Mouse (Mus musculus) stomach, embryonic 16.5 days (tissue): ENCODE data around the gene Ccr4. TPM values are rescaled to one million over a fixed set of nuclear protein-coding genes. Genes with fewer than 3 reads are reported as not detected.

Source experiments
- ATAC-seq: fragments of 200-750 bp; cut with Nextera tagmentation; 2 replicates; pipeline ENCODE4 v1.8.0; 2017; ENCODE audit warnings: moderate number of reproducible peaks, moderate TSS enrichment; ENCODE audit not compliant: insufficient read depth, low FRiP score
- H3K27ac ChIP-seq: fragments of 300-500 bp; sonication (generic); 2 replicates; pipeline ENCODE4 v1.5.1; 2014; ENCODE audit warnings: low read length
- H3K27me3 ChIP-seq: fragments of 300-500 bp; sonication (generic); 2 replicates; pipeline ENCODE4 v1.6.1; 2014; ENCODE audit warnings: low read length, control low read depth, mixed read lengths; ENCODE audit not compliant: control insufficient read depth, insufficient read depth
- H3K36me3 ChIP-seq: fragments of 300-500 bp; sonication (generic); 2 replicates; pipeline ENCODE4 v1.6.1; 2014; ENCODE audit warnings: low read length; ENCODE audit not compliant: control insufficient read depth, insufficient read depth
- H3K4me1 ChIP-seq: fragments of 300-500 bp; sonication (generic); 2 replicates; pipeline ENCODE4 v1.6.1; 2014; ENCODE audit warnings: low read length, control low read depth, mixed read lengths; ENCODE audit not compliant: control insufficient read depth, insufficient read depth
- H3K4me2 ChIP-seq: fragments of 300-500 bp; sonication (generic); 2 replicates; pipeline ENCODE4 v1.6.1; 2014; ENCODE audit warnings: low read depth, low read length, mixed read lengths
- H3K4me3 ChIP-seq: fragments of 300-500 bp; sonication (generic); replicated peaks from 2 replicates; pipeline ENCODE4 v1.5.1; 2014; ENCODE audit warnings: mild to moderate bottlenecking, low read length
- H3K9ac ChIP-seq: fragments of 300-500 bp; sonication (generic); 2 replicates; pipeline ENCODE4 v1.6.1; 2014; ENCODE audit warnings: low read length
- H3K9me3 ChIP-seq: fragments of 300-500 bp; sonication (generic); replicated peaks from 2 replicates; pipeline ENCODE4 v1.6.1; 2016; ENCODE audit warnings: low read length, control low read depth; ENCODE audit not compliant: control insufficient read depth
- WGBS: fragments of 180-500 bp; shearing (Covaris S2); extraction: QIAGEN DNeasy Blood & Tissue Kit; methylation state at CpG from one replicate; pipeline ENCODE4 v1.1.7; 2014; 5-methylcytosine and 5-hydroxymethylcytosine counted together
- polyA plus RNA-seq: library from polyadenylated mRNA; unstranded; fragments of >200 nt; fragmentation: Nextera tagmentation; extraction: Ambion mirVana; gene quantifications from 2 replicates; pipeline ENCODE4 v1.2.1, GENCODE M21; 2015

Ccr4 gene
- polyA plus RNA-seq, 1 experiment from 2014 or later = 0.04 TPM

DNA sequence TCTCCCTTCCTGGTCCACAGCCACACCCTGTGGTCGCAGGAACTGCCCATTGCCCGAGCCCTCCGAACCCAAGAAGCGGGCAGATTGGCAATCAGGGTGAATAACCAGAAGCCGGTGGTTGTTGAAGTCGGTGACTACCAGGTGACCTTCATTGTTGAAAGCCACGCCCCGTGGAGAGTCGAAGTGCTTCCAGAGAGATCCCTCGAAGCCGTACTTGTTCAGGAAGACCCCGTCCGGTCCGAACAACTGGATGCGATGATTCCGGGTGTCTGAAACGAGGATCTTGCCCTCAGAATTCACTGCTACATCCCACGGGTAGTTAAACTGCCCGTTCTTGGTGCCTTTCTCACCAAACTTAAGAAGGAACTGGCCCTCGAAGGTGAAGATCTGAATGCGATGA lies 8.1 kb upstream of the Ccr4 start:
- ATAC-seq = no peak
- H3K27me3 ChIP-seq = no peaks in the 10 kb centered on the region
- 97% methylated on average over 21 of the region's 21 CpGs for WGBS

DNA sequence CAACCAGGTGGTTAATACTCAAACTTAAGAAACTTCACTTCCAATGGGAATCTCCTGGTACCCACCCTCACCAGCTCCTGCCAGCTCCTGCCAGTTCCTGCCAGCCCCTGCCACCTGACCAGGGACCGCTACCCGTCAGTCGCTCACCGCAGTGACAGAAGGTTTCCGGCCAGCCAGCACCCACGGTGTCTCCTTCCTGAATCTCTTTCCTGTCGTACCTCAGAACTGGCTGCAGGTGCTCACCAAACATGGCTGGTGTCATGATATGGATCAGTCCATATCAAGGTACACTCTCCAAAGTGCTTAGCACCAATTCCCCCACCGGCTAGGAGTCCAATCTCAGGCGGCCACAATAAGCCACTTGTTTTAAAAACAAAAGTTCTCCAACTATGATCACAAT lies 5.1 kb upstream of the Ccr4 start:
- no peak for ATAC-seq
- Histone ChIP-seq H3K27me3 (no peaks in the 10 kb centered on the region), H3K36me3 (peaks cover 18% of the 10 kb centered on the region), H3K9ac (no peak overlapping the region), H3K9me3 (peaks cover 21% of the 10 kb centered on the region), H3K4me3 (no peak overlapping the region), H3K4me1 (no peaks in the 10 kb centered on the region), H3K4me2 (no peak overlapping the region), H3K27ac (no peak overlapping the region)
- WGBS = 94% methylated on average over 9 of the region's 9 CpGs

More for the DNA sequence above, 8.1 kb upstream of the Ccr4 start:
- no peak overlapping the region for H3K4me2 ChIP-seq
- H3K4me3 ChIP-seq = no peak overlapping the region
- H3K9me3 ChIP-seq = peaks cover 21% of the 10 kb centered on the region
- H3K36me3 ChIP-seq = peaks cover 18% of the 10 kb centered on the region
- no peak overlapping the region for H3K27ac ChIP-seq
- no peak overlapping the region for H3K9ac ChIP-seq
- no peaks in the 10 kb centered on the region for H3K4me1 ChIP-seq

DNA sequence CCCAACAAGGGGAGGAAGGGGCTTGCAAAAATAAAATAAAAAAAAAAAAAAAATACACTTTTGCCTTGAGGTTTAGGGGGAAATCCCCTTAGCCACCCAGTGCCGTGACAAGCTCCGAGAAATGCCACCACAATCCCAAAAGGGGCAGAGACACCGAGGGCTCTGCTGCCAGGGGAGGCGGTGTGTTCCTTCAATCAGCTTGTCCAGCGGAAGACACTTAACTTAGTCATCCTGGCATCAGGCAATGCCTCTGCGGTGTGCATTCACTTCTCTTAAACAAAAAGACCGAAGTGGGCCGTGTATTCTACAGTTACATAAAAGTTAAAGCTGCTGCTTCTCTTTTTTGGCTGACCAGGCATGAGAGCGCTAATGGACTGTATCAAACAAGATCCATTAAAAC lies 2.7 kb upstream of the Ccr4 start:
- peaks cover under 1% of the 10 kb centered on the region for H3K36me3 ChIP-seq
- WGBS = 82% methylated on average over 9 of the region's 9 CpGs
- no peaks in the 10 kb centered on the region for H3K27me3 ChIP-seq
- no peak for ATAC-seq
- H3K27ac ChIP-seq = no peak overlapping the region
- H3K4me1 ChIP-seq = no peaks in the 10 kb centered on the region
- H3K4me3 ChIP-seq = no peak overlapping the region
- no peak overlapping the region for H3K4me2 ChIP-seq
- peaks cover 4% of the 10 kb centered on the region for H3K9me3 ChIP-seq
- H3K9ac ChIP-seq = no peak overlapping the region

DNA sequence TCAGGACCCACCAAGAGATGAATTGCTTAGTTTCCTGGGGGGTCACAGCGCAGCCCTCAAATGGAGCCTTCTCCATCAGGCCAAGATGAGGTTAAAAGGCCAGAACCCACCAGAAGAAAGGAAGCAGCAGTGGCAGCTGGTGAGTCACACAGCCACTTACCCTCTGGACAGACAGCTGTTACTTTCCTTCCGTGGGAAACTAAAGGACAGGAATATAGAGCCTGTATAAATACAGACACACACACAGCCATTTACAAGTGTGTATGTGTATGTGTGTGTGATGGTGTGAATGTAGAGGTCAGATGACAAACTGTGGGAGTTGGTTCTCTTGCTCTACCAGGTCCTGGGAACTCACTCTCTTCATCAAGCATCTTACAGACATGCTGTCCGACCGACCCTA lies 1.8 kb upstream of the Ccr4 start:
- Histone ChIP-seq H3K9ac (no peak overlapping the region), H3K9me3 (peaks cover 4% of the 10 kb centered on the region; the same call in 1 of the 2 replicates), H3K4me3 (no peak overlapping the region), H3K27me3 (no peaks in the 10 kb centered on the region), H3K4me2 (no peak overlapping the region), H3K4me1 (no peaks in the 10 kb centered on the region), H3K36me3 (no peaks in the 10 kb centered on the region), H3K27ac (no peak overlapping the region)
- ATAC-seq = no peak
- 71% methylated on average over 4 of the region's 4 CpGs for WGBS

DNA sequence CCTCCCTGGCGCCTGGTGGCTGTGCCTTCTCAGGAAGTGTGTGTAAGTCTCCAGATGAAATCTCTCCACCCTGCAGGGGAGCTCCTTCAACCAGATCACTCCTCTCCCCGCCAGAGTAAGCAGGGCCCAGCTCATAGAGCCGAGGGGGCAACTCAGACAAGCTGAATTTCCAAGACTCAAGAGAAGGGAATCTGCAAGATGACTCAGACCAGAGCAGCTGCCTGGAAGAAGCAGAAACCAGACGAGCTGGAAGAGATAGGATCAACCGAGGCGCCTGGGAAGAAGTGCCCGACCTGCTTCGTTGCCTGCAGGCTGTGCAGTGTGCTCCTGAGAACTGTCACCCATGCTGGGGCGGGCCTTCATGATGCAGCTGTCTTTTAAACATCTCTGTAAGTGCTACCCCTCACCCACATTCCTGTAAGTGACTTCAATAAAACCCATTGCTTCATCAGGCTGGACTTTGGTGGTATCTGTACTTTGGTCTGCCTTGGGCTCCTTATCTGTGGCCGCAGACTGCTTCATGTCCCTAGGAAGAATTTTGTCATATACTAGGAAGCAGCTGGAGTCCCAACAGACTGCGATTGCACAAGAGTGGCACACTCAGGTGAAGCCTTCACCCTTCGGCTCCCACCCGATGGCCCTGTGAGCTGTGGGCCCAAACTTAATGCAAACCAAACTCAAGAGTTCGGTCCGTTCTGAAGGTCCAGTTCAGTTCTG lies 1.8 kb downstream of the Ccr4 start:
- Histone ChIP-seq H3K4me2 (no peak overlapping the region), H3K27me3 (peaks cover 5% of the 10 kb centered on the region; the same call in 1 of the 2 replicates), H3K9me3 (no peaks in the 10 kb centered on the region), H3K27ac (no peak overlapping the region), H3K36me3 (no peaks in the 10 kb centered on the region), H3K4me3 (no peak overlapping the region), H3K4me1 (no peaks in the 10 kb centered on the region), H3K9ac (peak overlapping the region; percentile 7; the same call in 1 of the 2 replicates)
- 0 out of 2 replicates have a peak, but pooled peaks have one; percentile 27 for ATAC-seq
- 61% methylated on average over 15 of the region's 15 CpGs for WGBS

DNA sequence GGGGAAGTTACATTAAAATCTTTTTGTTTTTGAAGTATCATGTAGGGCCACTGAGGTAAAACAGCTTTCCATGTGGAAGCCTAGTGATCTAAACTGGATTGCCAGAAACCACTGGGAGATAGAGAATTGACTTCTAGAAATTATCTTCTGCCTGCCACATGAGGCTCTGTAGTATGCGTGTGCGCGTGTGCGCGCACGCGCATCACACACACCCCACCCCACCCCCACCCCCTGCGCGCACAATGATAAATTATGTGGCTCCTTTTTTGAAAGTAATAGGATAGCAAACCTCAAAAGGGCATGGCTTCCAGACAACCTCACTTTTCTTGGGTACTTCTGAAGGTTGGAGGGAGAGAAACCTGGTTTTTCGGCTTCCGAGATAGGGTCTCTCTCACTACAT lies 2.8 kb downstream of the Ccr4 start:
- no peak overlapping the region for H3K27ac ChIP-seq
- no peaks in the 10 kb centered on the region for H3K4me1 ChIP-seq
- 93% methylated on average over 11 of the region's 11 CpGs for WGBS
- ATAC-seq = no peak
- H3K9ac ChIP-seq = no peak overlapping the region
- H3K4me3 ChIP-seq = no peak overlapping the region
- no peaks in the 10 kb centered on the region for H3K9me3 ChIP-seq
- H3K27me3 ChIP-seq = peaks cover 5% of the 10 kb centered on the region; the same call in 1 of the 2 replicates
- no peaks in the 10 kb centered on the region for H3K36me3 ChIP-seq
- no peak overlapping the region for H3K4me2 ChIP-seq

DNA sequence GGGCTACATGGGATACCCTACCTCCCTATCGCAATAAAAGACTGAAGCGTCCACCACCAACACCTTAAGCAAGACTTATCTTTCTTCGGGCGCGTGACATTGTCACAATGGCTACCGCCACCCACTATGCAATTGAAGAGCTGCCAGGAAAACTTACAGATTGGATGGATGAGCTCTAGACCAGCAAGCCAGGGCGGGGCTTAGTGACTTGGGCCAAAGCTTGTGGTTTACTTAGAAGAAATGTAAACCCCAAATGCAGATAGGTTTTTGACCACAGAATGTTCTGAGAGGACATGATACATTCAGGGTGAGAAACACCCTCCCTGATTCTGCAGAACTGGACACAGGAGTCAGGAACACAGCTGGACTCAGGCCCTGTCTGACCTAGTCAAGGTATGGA lies 3.6 kb downstream of the Ccr4 start:
- ATAC-seq = no peak
- Histone ChIP-seq H3K4me2 (no peak overlapping the region), H3K27me3 (peaks cover 5% of the 10 kb centered on the region; the same call in 1 of the 2 replicates), H3K27ac (no peak overlapping the region), H3K36me3 (no peaks in the 10 kb centered on the region), H3K9me3 (no peaks in the 10 kb centered on the region), H3K9ac (no peak overlapping the region), H3K4me3 (no peak overlapping the region), H3K4me1 (no peaks in the 10 kb centered on the region)
- WGBS = 84% methylated on average over 7 of the region's 7 CpGs

DNA sequence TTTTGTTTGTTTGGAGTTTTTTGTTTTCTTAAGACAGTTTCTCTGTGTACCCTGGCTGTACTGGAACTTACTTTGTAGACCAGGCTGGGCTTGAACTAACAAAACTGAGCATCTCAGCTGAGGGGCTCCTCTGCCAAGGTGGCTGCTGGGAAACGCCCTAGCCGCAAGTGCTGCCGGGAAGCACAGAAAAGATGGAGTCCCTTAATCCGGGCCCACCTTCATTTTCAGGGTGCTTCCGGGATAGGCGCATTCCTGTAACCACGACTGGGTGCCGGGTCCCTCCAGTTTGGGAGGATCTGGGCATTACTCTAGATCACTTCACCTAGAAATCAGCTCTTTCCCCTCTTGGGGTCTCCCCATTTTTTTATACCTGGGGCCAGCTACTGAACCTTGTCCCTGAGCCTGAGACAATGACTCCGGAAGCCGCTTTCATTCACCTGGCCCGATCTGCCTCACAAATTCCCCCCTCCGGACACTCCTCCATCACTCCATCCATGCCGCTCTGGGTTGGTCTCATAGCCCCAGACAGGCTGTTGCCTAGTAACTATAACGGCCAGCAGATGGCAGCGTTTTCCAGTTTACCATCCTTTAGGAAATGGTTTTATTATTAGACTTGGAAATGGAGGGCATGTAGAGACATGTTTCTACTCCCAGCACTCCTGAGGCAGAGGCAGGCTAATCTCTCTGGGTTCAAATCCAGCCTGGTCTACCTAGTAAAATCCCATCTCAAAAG lies 4.8 kb downstream of the Ccr4 start:
- 18% methylated on average over 15 of the region's 15 CpGs for WGBS
- no peaks in the 10 kb centered on the region for H3K36me3 ChIP-seq
- peaks cover 5% of the 10 kb centered on the region; the same call in 1 of the 2 replicates for H3K27me3 ChIP-seq
- H3K4me3 ChIP-seq = no peak overlapping the region
- H3K27ac ChIP-seq = no peak overlapping the region
- H3K9ac ChIP-seq = no peak overlapping the region
- no peaks in the 10 kb centered on the region for H3K9me3 ChIP-seq
- H3K4me2 ChIP-seq = no peak overlapping the region
- no peaks in the 10 kb centered on the region for H3K4me1 ChIP-seq
- ATAC-seq = peak; percentile 9; the same call in 1 of the 2 replicates

DNA sequence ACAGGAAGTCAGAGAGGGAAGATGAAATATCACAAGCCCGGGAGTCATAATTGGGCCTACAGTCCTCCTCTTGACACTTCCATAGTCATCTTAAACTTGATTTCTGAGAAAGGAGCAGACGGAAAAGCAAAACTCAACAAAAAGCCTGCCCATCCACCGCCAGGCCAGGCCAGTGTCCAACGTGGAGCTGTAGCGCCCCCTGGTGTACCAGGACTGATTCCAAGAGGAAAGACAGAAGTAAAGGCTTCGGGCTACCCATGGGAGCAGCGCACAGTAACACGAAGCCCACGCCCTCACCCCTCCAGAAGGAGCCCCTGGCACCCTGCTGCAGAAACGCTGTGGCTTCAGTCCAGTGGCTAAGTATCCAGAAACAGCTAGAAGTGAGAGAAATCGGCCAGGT lies 6.5 kb downstream of the Ccr4 start:
- Histone ChIP-seq H3K4me3 (no peak overlapping the region), H3K4me1 (no peaks in the 10 kb centered on the region), H3K36me3 (no peaks in the 10 kb centered on the region), H3K9me3 (no peaks in the 10 kb centered on the region), H3K9ac (no peak overlapping the region), H3K4me2 (0 out of 2 replicates have a peak overlapping the region, but pooled peaks have one; percentile 5), H3K27ac (no peak overlapping the region), H3K27me3 (peaks cover 5% of the 10 kb centered on the region; the same call in 1 of the 2 replicates)
- ATAC-seq = no peak
- 8% methylated on average over 11 of the region's 11 CpGs for WGBS
